Mouse (Mus musculus): ENCODE measurements around the gene Ptcd2.

The Ptcd2 gene

DNA sequence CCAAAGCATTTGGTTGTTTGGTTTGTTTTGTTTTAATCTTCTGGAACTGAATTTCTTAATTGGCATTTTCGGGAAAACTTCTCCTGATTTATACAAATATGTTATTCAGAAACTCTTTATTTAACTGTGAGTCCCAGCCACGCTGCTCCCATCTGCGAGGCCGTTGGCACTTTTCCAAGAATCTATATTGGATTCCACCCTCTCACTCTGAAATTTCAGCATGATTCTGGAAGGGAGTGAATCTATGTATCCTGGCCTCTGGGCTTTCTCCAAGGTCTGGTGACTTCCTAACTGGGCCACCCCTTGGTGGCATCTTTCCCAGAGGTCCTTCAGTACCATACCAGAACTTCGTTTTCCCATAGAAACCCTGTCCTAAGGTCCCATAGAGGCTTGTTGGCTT lies 40.7 kb downstream of the Ptcd2 start:
- Histone ChIP-seq H3K36me3 (ENCODE audit: control insufficient read depth, insufficient read depth, low read length, poor library complexity, severe bottlenecking) (no peaks in the 10 kb centered on the region), H3K27me3 (ENCODE audit: control insufficient read depth, insufficient read depth, low read length, poor library complexity, severe bottlenecking) (no peaks in the 10 kb centered on the region)
- DNase-seq (ENCODE audit: low read depth, low spot score), result no peak

DNA sequence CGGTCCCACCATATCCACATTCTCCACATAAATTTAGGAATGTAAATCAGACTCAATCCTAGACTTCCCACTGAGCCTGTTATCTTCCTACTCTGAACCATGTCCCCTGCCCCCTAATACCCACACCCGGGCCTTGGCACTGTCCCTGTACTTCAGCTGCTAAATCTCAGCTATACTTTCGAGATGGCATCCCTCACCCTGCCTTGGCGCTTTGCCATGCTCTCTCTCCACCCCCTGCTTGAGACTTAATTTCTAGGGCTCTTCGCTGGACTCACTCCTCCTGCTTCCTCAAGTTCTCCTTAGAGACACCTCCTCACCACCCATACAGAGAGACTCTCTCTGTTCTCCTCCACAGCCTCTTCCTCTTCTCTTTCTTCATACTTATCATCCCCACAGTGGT lies 44.6 kb downstream of the Ptcd2 start:
- no peak for DNase-seq (ENCODE audit: low read depth, low spot score)

GRCm38 (mm10) chr13:99294176-99294575 lies 50.3 kb downstream of the Ptcd2 start:
- no peaks in the 10 kb centered on the region for H3K36me3 ChIP-seq (ENCODE audit: control insufficient read depth, insufficient read depth, low read length, poor library complexity, severe bottlenecking)
- no peak for DNase-seq (ENCODE audit: low read depth, low spot score)
- no peaks in the 10 kb centered on the region for H3K27me3 ChIP-seq (ENCODE audit: control insufficient read depth, insufficient read depth, low read length, poor library complexity, severe bottlenecking)

More for the DNA sequence above, 44.6 kb downstream of the Ptcd2 start:
- Histone ChIP-seq H3K36me3 (ENCODE audit: control insufficient read depth, insufficient read depth, low read length, poor library complexity, severe bottlenecking) (no peaks in the 10 kb centered on the region), H3K27me3 (ENCODE audit: control insufficient read depth, insufficient read depth, low read length, poor library complexity, severe bottlenecking) (no peaks in the 10 kb centered on the region)

DNA sequence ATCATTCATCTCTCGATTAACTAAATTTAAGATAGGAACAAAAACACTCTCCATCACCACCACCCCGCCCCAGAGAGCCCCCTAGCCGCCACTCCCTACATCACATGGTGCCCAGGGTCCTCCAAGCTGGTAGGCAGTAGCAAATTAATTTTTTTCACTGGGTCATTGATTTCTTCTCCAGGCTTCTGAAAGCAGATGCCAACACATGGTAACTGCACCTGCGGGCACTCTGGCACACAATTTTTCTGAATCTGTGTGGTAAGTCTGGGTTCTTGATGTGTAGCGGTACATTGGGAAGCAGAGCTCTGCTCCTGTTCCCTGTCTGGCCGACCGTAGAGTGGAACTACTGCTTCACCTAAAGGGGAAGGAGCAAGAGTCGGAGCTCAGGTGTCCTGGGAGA lies 53.7 kb downstream of the Ptcd2 start:
- DNase-seq (ENCODE audit: low read depth, low spot score), result no peak
- no peaks in the 10 kb centered on the region for H3K36me3 ChIP-seq (ENCODE audit: control insufficient read depth, insufficient read depth, low read length, poor library complexity, severe bottlenecking)
- H3K27me3 ChIP-seq (ENCODE audit: control insufficient read depth, insufficient read depth, low read length, poor library complexity, severe bottlenecking), result no peaks in the 10 kb centered on the region

DNA sequence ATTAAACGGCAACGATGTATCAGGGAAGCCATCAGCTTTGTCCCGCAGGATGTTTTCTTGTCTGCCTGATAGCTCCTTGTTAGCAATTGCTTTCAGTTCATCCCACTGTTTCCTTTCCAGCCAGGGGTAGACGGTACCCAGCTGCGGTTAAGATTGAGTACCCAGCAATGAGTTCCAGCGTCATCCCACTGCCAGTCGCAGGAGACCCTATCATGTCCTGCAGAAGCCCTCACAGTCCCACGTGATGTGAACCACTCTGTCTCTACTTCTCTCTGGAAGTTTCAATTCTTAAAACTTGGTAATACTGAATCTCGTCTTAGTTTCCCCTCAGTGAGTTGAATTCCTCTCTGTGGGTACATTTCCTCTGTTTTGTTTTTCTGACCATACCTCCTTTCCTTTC lies 56.7 kb downstream of the Ptcd2 start:
- no peak for DNase-seq (ENCODE audit: low read depth, low spot score)
- H3K27me3 ChIP-seq (ENCODE audit: control insufficient read depth, insufficient read depth, low read length, poor library complexity, severe bottlenecking), result no peaks in the 10 kb centered on the region

DNA sequence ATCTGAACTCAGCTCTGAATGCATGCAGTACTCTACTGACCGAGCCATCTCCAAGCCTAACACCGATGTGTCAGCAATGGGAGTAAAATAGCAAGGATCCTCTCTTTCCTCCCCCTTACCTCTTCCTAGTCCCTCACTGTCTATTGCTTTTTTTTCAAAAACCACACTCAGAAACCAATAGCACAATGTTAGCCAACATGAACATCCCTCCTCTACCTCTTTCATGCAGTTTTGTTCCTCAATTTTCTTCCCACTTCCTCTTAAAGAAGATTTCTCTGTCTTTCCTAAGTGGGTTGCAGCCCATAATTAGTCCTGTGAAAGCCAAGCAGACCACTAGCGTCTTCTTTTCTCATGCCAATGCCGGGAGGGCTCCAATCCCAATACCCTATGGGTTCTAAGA lies 57.3 kb downstream of the Ptcd2 start:
- no peak for DNase-seq (ENCODE audit: low read depth, low spot score)
- no peaks in the 10 kb centered on the region for H3K27me3 ChIP-seq (ENCODE audit: control insufficient read depth, insufficient read depth, low read length, poor library complexity, severe bottlenecking)

More for the DNA sequence above, 56.7 kb downstream of the Ptcd2 start:
- H3K36me3 ChIP-seq (ENCODE audit: control insufficient read depth, insufficient read depth, low read length, poor library complexity, severe bottlenecking), result no peaks in the 10 kb centered on the region

GRCm38 (mm10) chr13:99285241-99285640 lies 59.3 kb downstream of the Ptcd2 start:
- H3K36me3 ChIP-seq (ENCODE audit: control insufficient read depth, insufficient read depth, low read length, poor library complexity, severe bottlenecking), result no peaks in the 10 kb centered on the region
- no peaks in the 10 kb centered on the region for H3K27me3 ChIP-seq (ENCODE audit: control insufficient read depth, insufficient read depth, low read length, poor library complexity, severe bottlenecking)
- no peak for DNase-seq (ENCODE audit: low read depth, low spot score)

More for the DNA sequence above, 57.3 kb downstream of the Ptcd2 start:
- no peaks in the 10 kb centered on the region for H3K36me3 ChIP-seq (ENCODE audit: control insufficient read depth, insufficient read depth, low read length, poor library complexity, severe bottlenecking)

GRCm38 (mm10) chr13:99284400-99285160 lies 59.9 kb downstream of the Ptcd2 start:
- H3K27me3 ChIP-seq (ENCODE audit: control insufficient read depth, insufficient read depth, low read length, poor library complexity, severe bottlenecking), result no peaks in the 10 kb centered on the region
- no peak for DNase-seq (ENCODE audit: low read depth, low spot score)

GRCm38 (mm10) chr13:99283916-99284315 lies 60.6 kb downstream of the Ptcd2 start:
- Histone ChIP-seq H3K27me3 (ENCODE audit: control insufficient read depth, insufficient read depth, low read length, poor library complexity, severe bottlenecking) (no peaks in the 10 kb centered on the region), H3K36me3 (ENCODE audit: control insufficient read depth, insufficient read depth, low read length, poor library complexity, severe bottlenecking) (no peaks in the 10 kb centered on the region)
- no peak for DNase-seq (ENCODE audit: low read depth, low spot score)

More at GRCm38 (mm10) chr13:99284400-99285160, 59.9 kb downstream of the Ptcd2 start:
- no peaks in the 10 kb centered on the region for H3K36me3 ChIP-seq (ENCODE audit: control insufficient read depth, insufficient read depth, low read length, poor library complexity, severe bottlenecking)

DNA sequence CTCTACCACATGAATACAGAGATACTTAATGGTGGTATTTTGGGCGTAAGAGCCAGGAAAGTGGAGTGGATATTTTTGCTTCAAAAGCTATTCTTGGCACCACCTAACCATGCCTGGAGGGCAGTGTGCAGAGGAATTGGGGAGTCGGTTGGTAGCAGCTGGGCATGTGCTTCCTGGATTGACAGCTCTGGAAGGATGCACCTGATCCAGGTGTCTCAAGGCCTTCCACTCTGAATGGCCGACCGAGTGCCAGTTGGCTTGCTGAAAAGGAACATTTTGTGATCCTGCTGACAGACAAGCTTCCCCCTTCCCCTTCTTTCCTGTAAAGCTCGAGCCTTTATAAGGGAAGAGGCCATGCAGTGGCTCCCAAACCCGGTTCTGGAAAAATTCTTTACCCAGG lies 61.5 kb downstream of the Ptcd2 start:
- H3K27me3 ChIP-seq (ENCODE audit: control insufficient read depth, insufficient read depth, low read length, poor library complexity, severe bottlenecking), result no peaks in the 10 kb centered on the region
- DNase-seq (ENCODE audit: low read depth, low spot score), result no peak
- H3K36me3 ChIP-seq (ENCODE audit: control insufficient read depth, insufficient read depth, low read length, poor library complexity, severe bottlenecking), result no peaks in the 10 kb centered on the region

DNA sequence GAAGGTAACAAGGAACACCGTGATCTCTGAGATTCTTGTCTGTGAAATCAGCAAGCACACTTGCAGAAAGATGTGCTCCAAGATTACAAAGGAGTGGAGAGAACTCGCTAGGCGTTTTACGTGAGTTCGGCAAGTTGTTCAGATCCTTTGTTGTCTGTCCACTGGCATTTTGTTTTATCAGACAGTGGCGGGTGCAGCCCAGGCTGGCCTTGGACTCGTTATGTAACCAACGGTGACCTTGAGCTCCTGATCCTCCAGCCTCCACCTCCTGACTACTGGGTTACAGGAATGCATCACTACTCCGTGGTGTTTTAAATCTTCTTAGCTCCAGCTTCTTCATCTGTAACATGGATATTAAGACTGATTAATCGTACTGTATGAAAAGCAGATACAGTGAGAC lies 65.2 kb downstream of the Ptcd2 start:
- no peak for DNase-seq (ENCODE audit: low read depth, low spot score)
- Histone ChIP-seq H3K36me3 (ENCODE audit: control insufficient read depth, insufficient read depth, low read length, poor library complexity, severe bottlenecking) (no peaks in the 10 kb centered on the region), H3K27me3 (ENCODE audit: control insufficient read depth, insufficient read depth, low read length, poor library complexity, severe bottlenecking) (no peaks in the 10 kb centered on the region)

GRCm38 (mm10) chr13:99278511-99278910 lies 66.0 kb downstream of the Ptcd2 start:
- Histone ChIP-seq H3K36me3 (ENCODE audit: control insufficient read depth, insufficient read depth, low read length, poor library complexity, severe bottlenecking) (no peaks in the 10 kb centered on the region), H3K27me3 (ENCODE audit: control insufficient read depth, insufficient read depth, low read length, poor library complexity, severe bottlenecking) (no peaks in the 10 kb centered on the region)
- no peak for DNase-seq (ENCODE audit: low read depth, low spot score)

- H3K36me3 ChIP-seq (ENCODE audit: control insufficient read depth, insufficient read depth, low read length, poor library complexity, severe bottlenecking), result no peaks in the 10 kb centered on the region
- DNase-seq (ENCODE audit: low read depth, low spot score), result no peak
- no peaks in the 10 kb centered on the region for H3K27me3 ChIP-seq (ENCODE audit: control insufficient read depth, insufficient read depth, low read length, poor library complexity, severe bottlenecking)
Observed at GRCm38 (mm10) chr13:99277521-99277920, 67.0 kb downstream of the Ptcd2 start.

DNA sequence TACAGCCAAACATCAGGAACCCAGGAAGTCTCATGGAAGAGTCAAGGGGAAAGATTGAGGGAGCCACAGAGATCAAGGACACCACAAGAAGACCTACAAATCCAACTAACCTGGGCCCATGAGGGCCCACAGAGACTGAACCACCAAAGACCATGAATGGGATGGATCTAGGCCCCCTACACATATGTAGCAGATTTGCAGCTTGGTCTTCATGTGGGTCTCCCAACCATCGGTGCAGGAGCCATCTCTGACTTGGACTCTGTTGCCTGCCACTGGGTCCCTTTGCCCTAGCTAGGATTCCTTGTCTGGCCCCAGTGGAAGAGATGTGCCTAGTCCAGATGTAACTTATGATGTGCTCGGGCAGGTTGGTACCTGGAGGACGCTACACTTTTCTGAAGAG lies 72.5 kb downstream of the Ptcd2 start:
- DNase-seq (ENCODE audit: low read depth, low spot score), result no peak
- H3K27me3 ChIP-seq (ENCODE audit: control insufficient read depth, insufficient read depth, low read length, poor library complexity, severe bottlenecking), result no peaks in the 10 kb centered on the region

More for the DNA sequence above, 72.5 kb downstream of the Ptcd2 start:
- no peaks in the 10 kb centered on the region for H3K36me3 ChIP-seq (ENCODE audit: control insufficient read depth, insufficient read depth, low read length, poor library complexity, severe bottlenecking)

Data from splenic B cell, adult 2 months (primary cell).